Mouse (Mus musculus): ENCODE results near the gene Gm17387.

Gene Gm17387

GRCm38 (mm10) chr7:141028831-141029230 lies at the start of gene Gm17387:
TSS of gene Gm17387 (plus strand) at chr7:141029131.
- no peak for DNase-seq (ENCODE audit: extremely low spot score, low read depth, low spot score)

DNA sequence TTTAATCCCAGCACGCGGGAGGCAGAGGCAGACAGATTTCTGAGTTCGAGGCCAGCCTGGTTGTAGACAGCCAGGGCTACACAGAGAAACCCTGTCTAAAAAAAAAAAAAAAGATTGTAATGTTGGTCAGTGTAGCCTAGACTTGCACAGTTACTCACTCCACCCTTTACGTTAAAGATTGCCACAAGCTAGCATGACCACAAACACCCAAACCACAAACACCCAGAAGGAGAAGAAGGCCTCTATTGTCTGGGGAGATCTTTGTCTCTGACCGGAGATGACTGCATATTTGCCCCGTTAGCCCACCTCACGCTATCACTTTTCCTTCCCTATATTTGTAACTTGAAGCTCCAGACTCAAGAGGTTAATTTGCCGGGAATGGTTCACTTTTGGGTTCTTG lies 47.2 kb upstream of the Gm17387 start:
- no peak for DNase-seq (ENCODE audit: extremely low spot score, low read depth, low spot score)

DNA sequence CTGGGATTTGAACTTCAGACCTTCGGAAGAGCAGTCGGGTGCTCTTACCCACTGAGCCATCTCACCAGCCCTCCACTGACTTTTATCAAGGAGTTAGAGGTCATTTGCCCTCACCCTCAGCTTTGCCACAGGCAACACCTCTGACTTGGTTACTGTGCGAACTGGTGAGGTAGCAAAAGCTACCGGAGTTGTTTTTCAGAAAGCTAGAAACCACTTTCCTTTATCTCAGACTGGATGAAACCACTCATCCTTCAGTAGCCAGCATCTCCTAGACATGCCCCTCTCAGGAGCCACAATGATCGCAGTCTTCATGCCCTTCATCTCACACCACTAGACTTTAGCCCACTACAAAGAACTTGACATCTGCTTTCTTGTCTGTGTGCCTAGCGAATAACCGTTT lies 46.0 kb upstream of the Gm17387 start:
- DNase-seq (ENCODE audit: extremely low spot score, low read depth, low spot score), result no peak

- no peak for DNase-seq (ENCODE audit: extremely low spot score, low read depth, low spot score)
Observed at GRCm38 (mm10) chr7:140987182-140988138, 41.5 kb upstream of the Gm17387 start.

DNA sequence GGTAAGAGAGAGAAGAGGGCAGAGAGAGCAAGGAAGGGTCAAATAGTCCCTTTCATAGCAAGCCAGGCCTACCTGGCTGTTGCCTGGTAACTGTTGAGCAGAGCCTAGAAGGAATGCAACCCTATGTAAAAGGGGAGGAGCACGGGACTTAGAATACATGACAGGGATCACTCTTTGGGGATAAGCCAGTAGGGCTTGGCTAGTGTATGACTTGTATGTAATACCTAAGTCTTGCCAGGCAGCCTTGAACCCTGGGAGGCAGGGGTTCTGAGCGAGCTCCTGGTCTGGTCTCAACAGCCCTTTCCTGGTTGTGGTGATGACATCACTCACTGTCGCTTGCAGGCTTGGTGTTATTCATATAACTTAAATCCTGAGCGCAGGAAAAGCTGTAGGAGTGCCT lies 39.9 kb upstream of the Gm17387 start:
- DNase-seq (ENCODE audit: extremely low spot score, low read depth, low spot score), result no peak

GRCm38 (mm10) chr7:140990185-140990584 lies 38.7 kb upstream of the Gm17387 start:
- no peak for DNase-seq (ENCODE audit: extremely low spot score, low read depth, low spot score)

DNA sequence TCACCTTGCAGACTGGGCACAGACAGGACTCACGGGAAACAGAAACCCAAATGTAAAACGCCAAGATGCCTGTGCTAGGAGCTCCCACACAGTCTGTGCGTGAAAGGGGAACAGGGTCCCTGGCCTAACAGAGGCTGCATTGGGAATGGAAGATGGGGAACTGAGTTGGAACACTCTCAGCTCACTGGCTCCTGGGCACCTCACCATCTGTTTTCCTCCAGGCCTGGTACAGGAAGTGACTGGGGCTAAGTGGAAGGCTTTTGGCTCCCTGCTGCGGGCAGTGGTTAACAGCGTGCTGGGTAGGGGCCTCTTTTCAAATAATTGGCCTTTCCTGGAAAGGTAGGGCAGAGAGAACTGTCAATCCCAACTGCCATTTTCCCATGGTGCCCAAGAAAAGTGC lies 38.3 kb upstream of the Gm17387 start:
- DNase-seq (ENCODE audit: extremely low spot score, low read depth, low spot score), result no peak

GRCm38 (mm10) chr7:140991117-140991689 lies 37.7 kb upstream of the Gm17387 start:
- no peak for DNase-seq (ENCODE audit: extremely low spot score, low read depth, low spot score)

DNA sequence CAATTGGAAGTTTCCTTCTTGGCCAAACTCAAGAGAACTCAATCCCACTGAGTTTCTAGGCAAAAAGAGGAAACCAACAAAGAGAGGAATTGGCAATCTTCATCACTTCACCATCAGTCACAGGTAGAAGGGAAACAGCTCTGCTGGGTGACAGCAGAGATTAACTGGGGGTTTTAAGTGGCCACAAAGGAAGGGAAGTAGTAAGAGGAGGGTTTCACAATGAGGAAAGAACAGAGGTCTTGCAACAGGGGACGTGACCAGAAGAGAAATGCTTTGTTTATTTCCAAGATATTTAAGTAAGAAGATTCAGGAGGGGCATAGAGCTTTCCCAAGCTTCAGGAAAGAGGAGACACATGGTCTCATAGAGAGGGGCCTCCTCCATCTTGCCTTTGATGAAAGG lies 31.1 kb upstream of the Gm17387 start:
- DNase-seq (ENCODE audit: extremely low spot score, low read depth, low spot score), result no peak

DNA sequence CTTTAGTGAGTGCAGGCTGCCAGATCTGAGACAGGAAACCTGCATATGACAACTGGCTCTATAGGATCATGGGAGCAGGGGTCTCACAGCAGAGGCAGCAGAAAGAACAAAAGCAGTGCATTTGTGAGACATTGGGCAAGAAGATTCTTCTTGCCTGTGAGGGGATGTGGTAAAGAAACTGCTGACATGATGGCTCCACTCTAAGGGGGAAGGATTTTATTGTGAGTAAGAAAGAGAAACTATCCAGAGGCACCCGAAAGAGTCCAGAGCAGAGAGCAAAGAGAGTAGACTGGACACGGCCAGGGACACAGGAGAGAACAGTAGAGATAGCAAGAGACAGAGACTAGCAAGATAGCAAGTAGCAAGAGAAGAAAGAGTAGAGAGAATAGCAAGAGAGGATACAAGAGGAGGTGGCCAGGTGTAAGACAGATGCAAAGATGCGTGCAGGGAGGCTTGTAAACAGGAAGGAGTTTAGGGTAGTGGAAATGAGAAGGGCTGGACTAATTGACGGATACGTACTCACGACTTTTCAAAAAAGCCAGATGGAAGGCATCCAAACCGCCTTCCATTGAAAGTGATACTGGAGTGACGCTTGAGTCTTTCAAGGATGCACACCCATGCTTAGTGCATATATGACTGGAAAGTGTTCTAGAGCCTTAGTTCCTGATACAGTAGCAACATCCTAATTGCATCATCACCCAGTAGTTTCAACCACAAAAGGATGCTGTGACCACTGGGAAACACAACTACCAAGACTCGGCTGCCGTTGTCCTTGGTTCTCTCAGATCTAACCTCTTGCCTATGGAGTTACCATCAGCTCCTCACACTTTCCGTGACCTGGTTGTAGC lies 29.9 kb upstream of the Gm17387 start:
- no peak for DNase-seq (ENCODE audit: extremely low spot score, low read depth, low spot score)

- DNase-seq (ENCODE audit: extremely low spot score, low read depth, low spot score), result no peak
Observed at GRCm38 (mm10) chr7:141000881-141001708, 27.8 kb upstream of the Gm17387 start.

- no peak for DNase-seq (ENCODE audit: extremely low spot score, low read depth, low spot score)
Observed at GRCm38 (mm10) chr7:141003248-141004010, 25.5 kb upstream of the Gm17387 start.

GRCm38 (mm10) chr7:141006446-141006845 lies 22.5 kb upstream of the Gm17387 start:
- no peak for DNase-seq (ENCODE audit: extremely low spot score, low read depth, low spot score)

DNA sequence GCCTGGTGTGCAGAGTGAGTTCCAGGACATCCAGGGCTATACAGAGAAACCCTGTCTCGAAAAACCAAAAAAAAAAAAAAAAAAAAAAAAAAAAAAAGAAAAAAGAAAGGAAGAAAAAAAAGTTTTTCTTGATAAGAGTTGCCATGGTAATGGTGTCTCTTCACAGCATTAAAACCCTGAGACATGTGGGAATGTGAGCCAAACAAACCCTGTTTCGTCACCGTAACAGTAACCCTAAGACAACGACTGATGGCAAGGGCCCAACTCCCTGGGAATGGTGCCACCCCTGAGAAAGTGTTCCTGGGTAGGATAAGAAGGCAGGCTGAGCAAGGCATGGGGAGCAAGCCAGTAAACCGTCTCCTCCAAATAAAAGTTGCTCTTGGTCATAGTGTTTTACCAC lies 22.0 kb upstream of the Gm17387 start:
- DNase-seq (ENCODE audit: extremely low spot score, low read depth, low spot score), result no peak

DNA sequence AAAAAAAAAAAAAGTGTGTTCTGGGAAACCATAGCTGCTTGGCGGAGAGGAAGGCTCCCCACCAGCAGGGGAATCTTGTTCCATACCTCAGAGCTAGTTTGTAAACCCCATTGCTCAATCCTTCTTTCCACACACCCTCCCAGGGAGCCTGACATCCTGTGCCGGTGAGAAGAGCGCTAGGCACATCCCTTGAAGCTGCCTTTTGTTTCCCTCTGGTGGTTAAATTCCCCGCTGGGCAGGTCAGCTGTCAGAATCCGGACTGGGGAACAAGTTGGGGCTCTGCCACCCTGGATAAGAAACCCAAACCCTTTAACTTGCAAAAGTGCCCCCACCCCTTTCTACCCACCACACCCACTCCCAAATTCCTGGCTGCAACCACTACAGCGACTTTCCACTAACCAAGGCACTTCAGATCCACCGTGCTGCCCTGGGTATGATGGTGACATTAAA lies 20.6 kb upstream of the Gm17387 start:
- no peak for DNase-seq (ENCODE audit: extremely low spot score, low read depth, low spot score)

DNA sequence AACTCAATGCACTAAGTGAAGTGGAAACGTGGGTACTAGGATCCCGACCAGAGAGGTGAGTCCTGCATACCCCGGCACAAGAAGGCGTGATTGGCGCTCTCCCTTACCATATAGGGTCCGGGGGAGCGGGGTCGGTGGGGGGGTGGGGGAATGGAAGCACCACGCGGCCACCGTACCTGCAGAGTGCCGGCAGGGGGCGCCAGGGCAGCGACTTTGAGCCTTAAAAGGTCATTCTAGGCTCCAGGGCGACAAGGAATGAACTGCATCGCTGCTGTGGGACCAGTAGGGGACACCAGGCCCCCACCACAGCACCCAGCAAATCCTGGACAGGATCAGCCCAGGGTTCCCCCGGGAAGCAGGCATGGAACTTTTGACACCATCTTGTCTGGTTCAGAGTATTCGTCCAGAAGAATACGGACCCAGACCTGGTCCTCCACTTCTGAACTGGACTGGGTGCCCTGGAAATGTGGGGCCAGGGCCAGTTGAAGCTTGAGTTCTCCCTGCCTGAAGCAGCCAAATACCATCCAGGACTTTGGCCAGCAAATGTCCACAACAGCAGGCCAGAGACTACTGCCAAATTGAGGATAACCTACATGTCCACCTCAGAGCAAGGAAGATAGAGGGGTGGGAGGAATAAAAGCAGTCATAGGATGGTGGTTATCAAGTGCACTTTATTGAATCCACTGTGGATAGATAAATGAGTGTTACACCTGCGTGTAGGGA lies 19.8 kb upstream of the Gm17387 start:
- no peak for DNase-seq (ENCODE audit: extremely low spot score, low read depth, low spot score)

DNA sequence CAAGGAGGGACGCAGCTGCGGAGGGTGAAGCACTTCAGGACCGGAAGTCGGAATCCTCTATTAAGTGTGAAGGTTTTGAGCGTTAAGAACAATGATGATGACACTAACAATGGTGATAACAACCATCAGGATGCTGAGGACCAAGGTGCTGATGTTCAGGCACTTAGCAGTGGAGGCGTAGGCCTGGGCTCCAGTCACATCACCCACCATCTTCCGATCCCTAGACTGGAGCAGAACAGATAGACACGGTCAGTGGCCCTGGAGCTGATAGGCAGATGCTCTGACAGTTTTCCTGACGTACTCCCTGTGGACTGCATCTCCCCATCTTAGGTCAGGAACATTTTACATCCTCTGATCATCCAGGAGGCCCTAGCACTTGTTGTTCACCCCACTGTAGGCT lies 19.3 kb upstream of the Gm17387 start:
- DNase-seq (ENCODE audit: extremely low spot score, low read depth, low spot score), result no peak

DNA sequence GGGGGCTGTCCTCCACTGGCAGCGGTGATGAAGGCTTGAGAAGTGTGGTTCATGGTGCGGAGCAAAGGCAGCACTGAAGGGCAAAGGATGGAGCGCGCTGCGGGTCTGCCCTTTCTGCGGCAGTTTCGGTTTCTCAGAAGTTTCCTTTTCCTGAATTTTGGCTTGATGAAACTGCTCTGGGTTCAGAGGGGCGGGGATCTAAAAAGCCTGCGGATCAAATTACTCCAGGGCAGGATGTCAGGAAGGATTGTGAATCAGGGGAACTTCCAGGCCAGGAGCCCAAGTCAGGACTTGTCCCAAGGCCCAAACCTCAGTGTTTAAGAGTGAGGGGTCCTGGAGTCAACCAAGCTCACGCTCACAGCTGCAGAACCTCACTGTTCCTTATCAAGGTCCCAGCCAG lies 18.3 kb upstream of the Gm17387 start, which contains the start of gene Ifitm3:
Gene Ifitm3 (minus strand): TSS at position 178 of the 400 bp plus-strand sequence.
- no peak for DNase-seq (ENCODE audit: extremely low spot score, low read depth, low spot score)

DNA sequence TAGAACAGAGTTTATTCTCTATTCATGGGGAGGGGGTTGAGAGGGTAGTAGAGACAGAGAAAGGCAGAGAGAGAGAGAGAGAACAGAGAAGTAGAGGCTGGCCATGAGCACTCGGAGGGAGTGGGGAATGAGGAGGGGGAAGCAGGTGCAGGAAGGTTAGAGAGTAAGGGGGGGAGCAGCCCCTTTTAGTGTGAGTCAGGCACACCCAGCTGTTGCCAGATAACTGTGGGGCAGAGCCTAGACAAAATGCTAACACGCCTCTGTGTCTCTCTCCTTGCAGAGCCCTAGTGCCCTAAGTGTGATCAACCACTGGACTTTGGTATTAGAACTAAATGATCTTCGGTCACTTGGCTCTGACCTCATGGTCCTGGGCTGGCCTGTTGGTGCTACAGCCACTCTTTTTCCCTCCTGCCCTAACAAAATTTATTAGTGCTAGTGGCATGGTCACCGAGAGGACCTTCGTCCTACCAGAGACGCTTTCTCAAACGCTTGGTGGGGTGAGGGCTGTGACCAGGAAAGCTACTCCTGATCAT lies 17.6 kb upstream of the Gm17387 start:
- DNase-seq (ENCODE audit: extremely low spot score, low read depth, low spot score), result no peak
